Mouse (Mus musculus): ENCODE data around the gene Gm17545.
A peak's percentile ranks its signal among the peaks of the same experiment; 100 is the strongest.
"Not testable (repeated sequence)": the region's sequence is repeated elsewhere in the genome, so short reads cannot be mapped to it uniquely, and the experiment has no call there.

Gene Gm17545

GRCm38 (mm10) chr9:22453990-22454389 is at the start of gene Gm17545:
Gene Gm17545, plus strand, starts transcription at chr9:22454290.
- DNase-seq (ENCODE audit: low spot score in 2 of 2): not testable (repeated sequence)

GRCm38 (mm10) chr9:22405414-22405813 is 48.7 kb upstream of the Gm17545 start:
- DNase-seq (ENCODE audit: low spot score in 2 of 2): no peak

- not testable (repeated sequence) for DNase-seq (ENCODE audit: low spot score in 2 of 2)
Measured at GRCm38 (mm10) chr9:22407633-22408032, 46.5 kb upstream of the Gm17545 start.

- not testable (repeated sequence) for DNase-seq (ENCODE audit: low spot score in 2 of 2)
Measured at GRCm38 (mm10) chr9:22408344-22408743, 45.7 kb upstream of the Gm17545 start.

GRCm38 (mm10) chr9:22409501-22409900 is 44.6 kb upstream of the Gm17545 start:
- DNase-seq (ENCODE audit: low spot score in 2 of 2): no peak

- peak; percentile 94 to 96 for DNase-seq (ENCODE audit: low spot score in 2 of 2)
Measured at GRCm38 (mm10) chr9:22411002-22411857, 42.9 kb upstream of the Gm17545 start, which contains the start of gene 9530077C05Rik. Gene 9530077C05Rik, plus strand, starts transcription at chr9:22411513.

GRCm38 (mm10) chr9:22416187-22416586 is 37.9 kb upstream of the Gm17545 start:
- no peak for DNase-seq (ENCODE audit: low spot score in 2 of 2)

GRCm38 (mm10) chr9:22417547-22417946 is 36.5 kb upstream of the Gm17545 start:
- no peak for DNase-seq (ENCODE audit: low spot score in 2 of 2)

GRCm38 (mm10) chr9:22419877-22420276 is 34.2 kb upstream of the Gm17545 start:
- DNase-seq (ENCODE audit: low spot score in 2 of 2): no peak

GRCm38 (mm10) chr9:22420491-22420890 is 33.6 kb upstream of the Gm17545 start:
- DNase-seq (ENCODE audit: low spot score in 2 of 2): no peak

GRCm38 (mm10) chr9:22422559-22422958 is 31.5 kb upstream of the Gm17545 start:
- no peak for DNase-seq (ENCODE audit: low spot score in 2 of 2)

GRCm38 (mm10) chr9:22423507-22423906 is 30.6 kb upstream of the Gm17545 start:
- no peak for DNase-seq (ENCODE audit: low spot score in 2 of 2)

GRCm38 (mm10) chr9:22424196-22424595 is 29.9 kb upstream of the Gm17545 start:
- no peak for DNase-seq (ENCODE audit: low spot score in 2 of 2)

GRCm38 (mm10) chr9:22424719-22425118 is 29.4 kb upstream of the Gm17545 start:
- DNase-seq (ENCODE audit: low spot score in 2 of 2): no peak

GRCm38 (mm10) chr9:22428028-22428665 is 25.9 kb upstream of the Gm17545 start:
- DNase-seq (ENCODE audit: low spot score in 2 of 2): no peak

GRCm38 (mm10) chr9:22428666-22429410 is 25.3 kb upstream of the Gm17545 start:
- no peak for DNase-seq (ENCODE audit: low spot score in 2 of 2)

- no peak for DNase-seq (ENCODE audit: low spot score in 2 of 2)
Measured at GRCm38 (mm10) chr9:22429533-22430241, 24.4 kb upstream of the Gm17545 start.

GRCm38 (mm10) chr9:22430315-22430840 is 23.7 kb upstream of the Gm17545 start:
- no peak for DNase-seq (ENCODE audit: low spot score in 2 of 2)

GRCm38 (mm10) chr9:22433221-22433620 is 20.9 kb upstream of the Gm17545 start:
- no peak for DNase-seq (ENCODE audit: low spot score in 2 of 2)

- no peak for DNase-seq (ENCODE audit: low spot score in 2 of 2)
Measured at GRCm38 (mm10) chr9:22434101-22434500, 20.0 kb upstream of the Gm17545 start.

- DNase-seq (ENCODE audit: low spot score in 2 of 2): no peak
Measured at GRCm38 (mm10) chr9:22438826-22439225, 15.3 kb upstream of the Gm17545 start.

Measured in spleen, postnatal 4 days (tissue).